Mouse (Mus musculus): ENCODE results near the gene Map6.

GRCm38 (mm10) chr7:99349782-99350720 lies 82.8 kb downstream of the Map6 start:
- TF ChIP-seq POLR2A (IDR thresholded peaks at IDR 0.05; ENCODE audit: insufficient read length, low read depth): peak; percentile 18
- TF ChIP-seq MYOD1 (IDR thresholded peaks at IDR 0.05; ENCODE audit: control insufficient read depth in 1 of 3, insufficient read length in 2 of 3, low read depth in 2 of 3): no peak
- no peak for TF ChIP-seq USF1 (IDR thresholded peaks at IDR 0.05; ENCODE audit: low read depth)

Measured in myocyte (in vitro differentiated cells).